Mouse (Mus musculus) megakaryocyte progenitor cell, adult 5-6 weeks (primary cell): Measurements from ENCODE around the gene Zfp354c. TPM values are rescaled to one million over a fixed set of nuclear protein-coding genes. Genes with fewer than 3 reads are reported as not detected.
A peak's percentile ranks its signal among the peaks of the same experiment; 100 is the strongest.

Experiments
- ATAC-seq: replicated peaks from 2 replicates; pipeline ENCODE4 v1.8.0; 2016; ENCODE audit warnings: mild to moderate bottlenecking, moderate TSS enrichment, inconsistent platforms; ENCODE audit not compliant: poor library complexity
- total RNA-seq, 2 experiments: library from RNA; stranded (forward) in 1 of 2; stranded (reverse) in 1 of 2; fragments of 157-497, 149-512 nt in 1 of 2; fragments of 200-1000 nt in 1 of 2; gene quantifications; 2 replicates each; pipeline versions ENCODE4 v1.2.3 to v1.2.4; 2015 to 2017

Zfp354c gene
- total RNA-seq (2015): 0.66 and 1.0 TPM in 2 replicates
- 0.50 and 1.1 TPM in 2 replicates for total RNA-seq (2017)

DNA sequence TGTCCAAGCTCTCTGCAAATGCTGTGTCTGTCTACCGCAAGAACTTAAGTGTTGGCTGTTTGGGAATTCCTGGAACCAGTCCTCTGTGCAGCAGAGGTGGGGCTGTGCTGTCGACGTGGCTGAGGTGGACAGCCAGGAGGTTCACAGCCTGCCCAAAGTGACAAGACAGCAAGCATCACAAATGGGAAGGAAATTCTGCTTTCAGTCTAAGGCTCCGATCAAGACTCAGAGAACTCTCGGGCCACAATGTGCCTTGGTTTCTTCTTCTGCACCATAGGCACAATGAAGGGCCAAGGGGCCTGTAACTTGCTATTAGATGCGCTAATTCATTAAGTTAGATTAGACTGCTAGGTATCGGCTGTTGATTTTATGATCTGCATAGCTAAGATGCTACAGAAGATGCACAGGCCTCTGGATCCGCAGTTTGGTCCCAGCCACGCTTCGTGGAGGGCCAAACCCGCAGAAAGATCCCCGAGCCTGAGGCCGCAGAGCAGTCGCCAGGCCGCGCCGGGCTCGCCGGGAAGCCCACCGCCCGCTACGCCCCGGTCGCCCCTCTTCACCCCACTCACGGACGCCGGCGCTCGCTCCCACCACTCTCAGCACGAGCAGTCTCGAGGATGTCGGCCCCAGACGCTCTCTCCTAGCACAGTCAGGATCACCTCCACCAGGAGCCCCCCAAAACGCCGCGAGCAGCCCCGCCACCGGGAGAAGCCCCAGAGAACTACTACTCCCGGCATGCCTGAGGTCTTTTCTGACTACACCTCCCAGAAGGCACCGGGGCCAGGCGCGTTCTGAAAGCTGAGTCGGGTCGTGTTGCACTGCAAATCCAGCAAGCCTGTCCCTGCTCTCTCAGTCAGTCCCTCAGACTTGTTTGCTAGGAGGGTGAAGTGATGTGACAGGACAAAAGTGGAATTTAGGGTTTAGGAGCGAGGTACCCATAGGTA, at the start of gene Zfp354c:
TSS of gene Zfp354c (minus strand) at position 715 of the 944 bp plus-strand sequence.
- ATAC-seq: peak; percentile 100

DNA sequence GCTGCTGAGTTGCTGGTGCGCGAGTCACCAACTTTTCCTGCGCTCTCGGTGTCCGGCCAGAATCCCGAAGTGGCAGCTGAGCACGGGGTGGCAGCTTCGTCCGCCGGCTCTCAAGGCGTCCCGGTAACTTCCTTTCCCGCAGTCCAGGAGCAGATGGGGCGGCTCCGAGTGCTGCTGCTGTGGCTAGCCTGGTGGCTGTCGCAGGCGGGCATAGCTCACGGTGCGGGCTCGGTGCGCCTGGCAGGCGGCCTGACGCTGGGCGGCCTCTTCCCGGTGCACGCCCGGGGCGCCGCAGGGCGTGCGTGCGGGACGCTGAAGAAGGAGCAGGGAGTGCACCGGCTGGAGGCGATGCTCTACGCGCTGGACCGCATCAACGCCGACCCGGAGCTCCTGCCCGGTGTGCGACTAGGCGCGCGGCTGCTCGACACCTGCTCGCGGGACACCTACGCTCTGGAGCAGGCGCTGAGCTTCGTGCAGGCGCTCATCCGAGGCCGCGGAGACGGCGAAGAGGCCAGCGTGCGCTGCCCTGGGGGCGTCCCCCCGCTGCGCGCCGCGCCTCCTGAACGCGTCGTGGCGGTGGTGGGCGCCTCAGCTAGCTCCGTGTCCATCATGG, 23.6 kb upstream of the Zfp354c start:
- ATAC-seq: peak; percentile 23; the same call in 1 of the 2 replicates

DNA sequence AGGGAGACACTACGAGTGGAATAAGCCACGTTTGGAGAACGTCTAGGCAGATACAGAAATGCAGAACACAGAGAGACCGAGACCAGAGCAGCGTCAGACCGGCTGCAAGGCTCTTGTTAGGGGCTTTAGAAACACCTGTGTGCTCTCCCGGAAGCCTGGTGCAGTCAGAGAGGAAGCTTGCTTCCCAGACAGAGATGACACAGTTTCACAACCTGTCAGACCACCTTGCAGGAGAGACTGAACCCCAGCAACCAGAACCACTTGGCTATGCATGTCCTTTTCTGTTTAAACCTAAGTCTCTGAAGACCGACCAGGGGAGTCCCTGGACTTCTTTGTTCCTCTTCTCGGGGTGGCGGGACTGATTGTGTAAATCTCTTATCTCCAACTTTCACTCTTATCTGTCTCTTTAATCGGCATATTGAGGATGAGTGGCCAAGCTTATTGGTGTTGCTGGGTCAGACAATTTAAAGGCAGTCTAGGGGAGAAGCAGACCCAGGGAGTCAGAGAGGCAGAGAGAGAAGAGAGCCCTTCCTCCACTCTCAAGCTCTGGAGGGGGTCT, 22.7 kb upstream of the Zfp354c start, which contains the start of gene Grm6:
TSS of gene Grm6 (plus strand) at position 509 of the 559 bp plus-strand sequence.
- peak; percentile 37 for ATAC-seq

DNA sequence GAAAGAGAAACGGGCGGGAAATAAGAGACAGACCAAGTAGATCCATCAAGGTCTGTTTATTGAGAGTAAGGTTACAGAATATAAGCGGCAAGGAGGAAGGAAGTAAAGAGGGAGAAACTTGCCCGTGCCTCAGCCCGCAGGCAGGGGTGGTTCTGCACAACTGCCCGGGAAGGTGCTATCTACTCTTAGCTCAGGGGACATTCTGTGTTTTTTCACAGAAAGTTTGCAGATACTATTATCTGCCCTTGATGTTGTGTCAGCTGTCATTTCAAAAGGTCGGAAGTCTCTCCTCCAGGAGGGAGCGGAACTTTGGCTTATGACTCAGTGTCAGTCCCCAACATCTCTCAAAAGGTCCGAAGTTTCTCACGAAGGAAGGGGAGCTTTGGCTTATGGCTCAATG, 21.8 kb upstream of the Zfp354c start:
- ATAC-seq: no peak

DNA sequence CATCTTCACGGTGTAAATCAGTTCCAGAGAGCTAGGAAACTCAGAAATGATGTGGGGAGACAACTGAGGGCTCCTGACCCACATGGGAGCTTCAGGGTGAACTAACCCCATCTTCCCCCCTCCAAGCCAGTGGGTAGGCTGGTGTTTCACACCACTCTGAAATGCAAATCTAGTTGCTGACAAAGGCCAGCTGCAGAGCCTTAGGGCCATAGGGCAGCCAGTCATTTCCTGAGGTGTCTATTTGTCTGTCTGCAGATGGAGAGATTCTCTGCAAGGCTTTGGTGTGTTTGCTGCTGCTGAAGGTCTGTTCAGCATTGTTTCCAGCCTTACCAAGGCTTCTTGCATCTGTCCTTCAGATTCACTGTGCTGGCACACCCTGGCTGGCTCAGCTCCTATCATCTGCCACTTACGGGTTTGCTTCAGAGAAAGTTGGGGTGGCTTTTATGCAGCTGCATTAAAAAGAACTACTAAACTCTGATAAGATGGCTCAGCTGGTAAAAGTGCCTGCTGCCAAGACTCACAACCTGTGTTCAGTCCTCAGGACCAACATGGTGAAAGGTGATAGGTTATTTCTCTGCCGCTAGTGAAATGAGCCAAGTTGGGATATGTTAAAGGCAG, 21.1 kb upstream of the Zfp354c start:
- peak; percentile 27 for ATAC-seq

DNA sequence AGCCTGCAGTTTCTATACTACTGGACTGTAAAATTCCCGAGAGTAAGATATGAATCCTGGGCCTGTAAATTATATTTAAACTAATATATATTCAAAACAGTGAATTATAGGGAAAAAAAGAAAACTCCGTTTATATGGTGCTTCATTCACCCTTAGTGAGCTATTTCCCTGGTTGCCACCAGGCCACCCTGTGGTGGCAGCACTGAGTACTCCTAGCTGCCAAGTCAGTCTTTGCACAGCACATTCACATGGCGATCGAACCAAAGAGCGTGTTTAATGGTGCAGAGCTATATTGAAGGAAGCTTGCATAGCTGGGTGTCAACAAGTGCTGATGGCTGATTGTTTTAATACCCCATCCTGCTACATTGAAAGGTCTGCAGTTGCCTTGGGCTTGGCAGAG, 19.5 kb upstream of the Zfp354c start:
- no peak for ATAC-seq

DNA sequence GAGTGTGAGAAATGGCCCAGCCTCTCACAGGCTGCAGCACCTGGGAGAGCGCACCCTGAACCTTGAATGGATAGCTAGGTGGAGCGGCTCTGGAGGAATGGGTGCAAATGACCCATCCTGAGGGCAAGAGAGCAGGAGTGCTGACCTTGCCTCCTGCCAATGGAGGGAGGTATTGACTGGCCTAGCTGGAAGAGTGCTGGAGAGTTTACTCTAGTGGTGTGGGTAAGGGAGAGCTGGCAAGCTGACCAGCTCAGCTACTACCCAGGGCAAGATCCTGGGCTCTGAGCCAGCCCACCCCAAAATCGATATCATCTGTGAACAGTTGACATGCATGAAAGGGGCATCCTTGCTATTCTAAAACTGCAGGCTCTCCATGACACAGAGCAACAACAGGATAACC, 18.4 kb upstream of the Zfp354c start:
- no peak for ATAC-seq

DNA sequence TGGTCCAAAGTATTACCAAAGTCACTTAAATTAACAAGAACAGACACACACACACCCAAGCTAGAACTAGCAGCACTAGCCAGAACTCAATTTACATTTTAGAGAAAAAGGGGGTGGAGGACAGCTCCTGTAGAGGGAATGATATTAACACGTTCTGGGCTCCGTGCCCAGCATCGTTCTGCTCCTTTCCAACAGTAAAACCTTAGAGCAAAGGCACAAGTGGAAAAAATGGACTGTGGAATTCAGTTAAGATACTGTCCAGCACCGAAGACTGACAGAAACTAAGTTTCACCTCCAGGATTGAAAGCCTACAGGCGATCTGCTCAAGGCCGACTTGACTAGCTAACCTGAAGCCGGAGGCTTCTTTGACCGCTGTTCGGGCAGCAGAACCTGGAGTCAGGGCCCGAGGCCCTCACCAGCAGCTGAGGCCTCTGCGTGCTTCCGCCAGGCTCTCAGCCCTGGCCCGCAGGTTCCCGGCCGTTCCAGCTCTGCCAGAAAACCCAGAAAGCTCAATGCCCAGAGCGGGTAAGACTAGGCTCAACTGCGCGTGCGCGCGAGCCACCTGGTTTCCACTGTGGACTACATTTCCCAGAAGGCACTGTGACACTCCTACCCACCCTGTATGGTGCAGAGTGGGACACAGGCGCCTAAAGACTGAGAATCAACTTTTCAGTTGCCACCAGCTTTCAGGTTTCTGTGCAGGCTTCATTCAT, 13.7 kb upstream of the Zfp354c start, which contains the start of gene Zfp879:
TSS of gene Zfp879 (minus strand) at position 530 of the 713 bp plus-strand sequence.
- ATAC-seq: peak; percentile 95

DNA sequence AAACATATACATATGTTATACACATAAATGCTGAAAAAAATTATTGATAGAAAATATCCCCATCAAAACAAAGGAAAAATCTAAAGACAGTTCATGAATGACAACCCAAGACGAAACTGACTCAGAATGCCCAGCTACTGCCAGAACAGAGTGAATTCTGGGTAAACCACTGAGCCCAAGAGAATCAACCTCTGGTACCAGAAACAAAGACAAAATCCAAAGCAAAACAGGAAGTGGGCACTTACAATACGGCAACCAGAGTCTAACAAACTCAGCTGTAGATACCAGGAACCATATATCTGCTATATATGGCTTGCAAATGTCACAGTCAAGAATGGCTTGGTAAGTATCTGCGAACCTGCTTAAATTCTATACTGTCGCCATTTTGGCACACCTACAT, 8.2 kb upstream of the Zfp354c start:
- ATAC-seq: peak; percentile 54

DNA sequence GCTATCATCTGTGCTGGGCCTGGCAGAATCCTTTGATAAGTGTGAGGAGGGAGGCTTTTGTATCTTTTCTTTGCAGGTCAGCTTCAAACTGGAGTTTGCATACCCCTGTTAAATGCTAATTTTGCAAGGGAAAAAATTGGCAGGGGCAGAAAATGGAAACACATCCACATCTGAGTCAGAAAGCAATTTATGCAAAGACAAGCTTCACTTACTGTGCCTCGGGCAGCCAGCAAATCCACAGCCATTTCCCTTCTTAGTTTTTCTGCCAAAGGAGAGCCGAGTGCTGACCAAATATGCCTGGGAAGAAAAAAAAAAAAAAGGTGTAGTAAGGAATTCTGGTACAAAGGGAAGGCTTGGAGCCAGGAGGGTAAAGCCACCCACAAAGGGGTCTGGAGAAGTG, 1.3 kb downstream of the Zfp354c start:
- ATAC-seq: no peak

DNA sequence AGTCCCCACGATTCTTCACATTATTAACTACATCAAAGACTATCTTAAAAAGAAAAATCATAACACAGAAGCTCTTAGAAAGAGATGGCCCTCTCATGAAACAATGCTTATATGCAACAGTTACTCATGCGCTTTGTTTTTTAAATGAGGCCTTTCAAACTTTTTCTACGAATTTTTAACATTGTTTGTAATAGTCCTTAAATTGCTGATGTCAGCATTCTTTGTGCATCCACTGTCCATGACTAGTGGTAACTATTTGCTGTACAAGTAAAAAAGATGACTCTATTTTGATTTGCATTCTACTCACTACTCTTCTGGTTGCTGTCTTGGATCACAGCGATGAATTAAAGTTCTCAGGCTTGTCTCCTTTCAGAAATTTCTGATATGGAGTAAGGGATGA, 13.3 kb downstream of the Zfp354c start:
- no peak for ATAC-seq

DNA sequence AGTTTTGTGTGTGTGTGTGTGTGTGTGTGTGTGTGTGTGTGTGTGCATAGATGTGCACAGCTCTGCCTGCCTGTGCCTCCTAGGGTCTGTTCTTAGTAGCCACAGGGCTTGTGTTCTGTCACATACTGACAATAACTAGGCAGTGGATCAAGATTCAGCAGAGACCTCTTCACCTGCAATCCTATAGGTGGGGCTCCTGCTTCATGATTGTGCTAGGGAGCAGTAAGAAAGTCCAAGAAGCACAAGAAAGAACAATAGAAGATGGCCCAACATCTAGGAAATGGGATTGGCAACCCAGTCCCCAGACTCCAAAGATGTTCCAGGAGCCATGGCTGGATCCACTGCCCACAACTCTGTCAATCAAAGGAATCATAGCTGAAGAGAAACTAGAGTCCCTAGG, 28.7 kb downstream of the Zfp354c start:
- no peak for ATAC-seq

DNA sequence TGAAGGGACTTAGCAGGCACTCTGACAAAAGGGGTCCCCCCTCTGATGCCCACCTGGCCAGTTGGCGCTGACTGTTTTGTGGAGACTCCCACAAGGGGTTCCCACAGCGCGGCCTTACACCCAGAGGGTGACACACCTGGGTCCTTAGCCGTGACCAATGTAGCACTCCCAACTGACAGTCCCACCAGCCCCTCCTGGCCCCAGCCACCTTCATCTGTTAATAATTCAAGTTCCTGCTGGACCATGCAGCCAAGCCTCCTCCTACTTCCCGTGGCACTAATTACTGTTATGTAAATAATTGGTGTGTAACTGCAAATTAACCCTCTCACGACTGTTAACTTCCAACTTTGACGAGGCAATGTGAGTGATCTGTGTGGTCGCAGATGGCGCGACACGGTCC, 29.9 kb downstream of the Zfp354c start:
- ATAC-seq: no peak

DNA sequence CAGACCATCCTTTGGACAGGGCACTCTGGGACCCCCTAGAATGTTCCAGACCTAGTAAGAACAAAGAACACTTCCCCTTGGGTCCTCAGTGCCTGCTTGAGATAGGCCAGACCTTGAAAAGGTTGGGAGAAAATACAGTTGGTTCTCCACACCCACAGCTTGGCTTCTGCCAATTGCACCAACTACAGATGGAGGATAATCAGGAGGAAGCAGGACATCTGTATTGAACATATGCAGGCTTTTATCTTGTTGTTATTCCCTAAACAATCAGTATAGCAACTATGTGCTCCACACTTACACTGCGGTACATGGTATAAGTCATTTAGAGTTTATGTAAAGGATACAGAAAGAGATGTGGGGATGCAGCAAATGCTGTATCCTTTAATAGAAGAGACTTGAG, 56.5 kb downstream of the Zfp354c start:
- ATAC-seq: no peak

DNA sequence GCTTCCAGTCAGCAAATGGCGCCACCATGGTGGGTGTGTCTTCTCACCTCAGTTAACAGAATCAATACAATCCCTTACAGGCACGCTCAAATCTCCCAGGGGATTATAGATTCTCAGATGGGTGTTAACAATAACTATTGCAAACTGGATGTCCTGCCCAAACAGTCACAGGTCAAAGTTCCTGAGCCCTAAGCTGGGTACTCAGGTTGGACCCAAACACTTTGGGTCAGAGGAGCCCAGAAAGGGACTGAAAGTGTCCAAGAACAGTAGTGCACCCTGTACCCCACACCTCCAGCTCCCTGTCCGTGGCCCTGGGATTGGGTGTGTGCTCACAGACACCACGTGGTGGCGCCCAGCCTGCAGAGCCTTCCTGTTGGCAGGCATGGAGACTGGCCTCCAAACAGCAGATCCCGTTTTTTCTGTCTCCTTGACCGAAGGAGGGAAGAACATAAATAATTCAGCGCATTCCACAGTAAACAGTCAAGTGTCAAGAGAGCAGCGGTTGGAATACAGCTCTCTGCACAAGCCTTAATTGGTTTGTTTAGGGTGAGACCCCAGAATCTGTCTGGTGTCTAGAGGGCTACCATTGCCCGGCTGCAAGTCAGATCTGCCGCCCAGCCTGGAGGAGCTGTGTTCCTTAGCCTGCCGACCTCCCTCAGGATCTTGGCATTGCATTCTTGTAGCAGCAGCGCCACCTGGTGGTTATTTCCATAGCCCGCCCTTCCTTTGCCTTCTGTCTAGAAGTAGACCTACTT, 58.4 kb downstream of the Zfp354c start:
- ATAC-seq: peak; percentile 86

DNA sequence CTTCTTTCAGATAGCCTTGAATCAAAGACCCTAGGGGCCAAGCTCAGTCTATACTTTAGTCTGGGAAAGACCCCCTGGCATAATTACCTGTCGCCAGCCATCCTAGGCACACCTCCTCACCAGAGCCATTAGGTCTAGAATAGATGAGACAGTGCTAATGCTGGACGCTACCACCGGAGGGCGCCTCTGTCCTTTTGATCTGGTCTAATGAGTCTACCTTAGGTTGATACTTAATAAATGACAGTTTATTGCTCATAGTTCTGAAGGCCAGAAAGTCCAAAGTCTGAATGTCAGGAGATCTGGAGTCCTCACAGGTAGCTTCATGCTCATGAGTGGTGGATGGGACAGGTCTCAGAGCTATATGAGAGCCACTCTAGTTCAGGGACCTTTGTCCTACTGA, 60.5 kb downstream of the Zfp354c start:
- ATAC-seq: peak; percentile 66

DNA sequence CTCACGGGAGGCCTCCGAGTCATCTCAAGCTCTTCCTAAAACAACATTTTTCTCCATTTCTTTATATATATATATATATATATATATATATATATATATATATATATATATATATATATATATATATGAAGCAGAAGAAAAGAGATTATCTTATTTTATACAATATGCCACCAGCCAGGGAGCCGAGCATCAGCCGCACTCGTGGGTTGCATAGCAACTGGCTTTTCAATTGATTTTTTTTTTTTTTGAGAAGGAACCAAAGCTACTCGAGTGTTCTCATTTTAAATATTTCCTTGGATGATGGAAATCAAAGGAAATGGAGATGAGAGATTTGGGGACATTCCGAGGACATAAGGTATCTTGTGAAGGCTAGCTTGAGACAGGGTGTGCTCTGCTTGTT, 61.1 kb downstream of the Zfp354c start:
- ATAC-seq: no peak
